In the genomic region with DNA sequence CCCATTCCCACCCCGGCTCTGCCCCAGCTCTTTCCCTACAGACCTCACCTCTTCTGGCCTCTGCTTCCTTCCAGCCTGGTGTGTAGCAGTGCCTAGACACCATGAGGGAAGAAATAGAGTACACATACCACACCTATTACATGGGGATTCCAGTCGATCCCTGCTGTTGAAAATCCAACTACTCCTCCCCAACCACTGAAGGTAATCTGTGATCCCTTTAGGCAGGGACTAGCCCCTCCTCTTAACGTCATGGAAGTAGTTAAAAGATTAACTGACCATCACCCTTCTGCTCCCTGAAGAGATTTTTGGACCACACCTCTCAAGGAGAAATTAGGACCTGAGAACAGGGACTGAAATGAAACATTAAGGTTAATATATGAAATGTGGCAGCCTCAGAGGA, we compare ENCODE assay signal across 22 mouse cellular contexts. TPM values are rescaled to one million over a fixed set of nuclear protein-coding genes. Genes with fewer than 3 reads are reported as not detected.
A peak's percentile ranks its signal among the peaks of the same experiment; 100 is the strongest.
DNase-seq lines count a peak whose midpoint lies in the region; ATAC-seq and TF ChIP-seq lines count a peak whose summit lies in the region.
"Had no signal": no experiment of that assay in that cellular context is flagged by ENCODE, and none has a peak within 500 bp of the region (broad histone marks: within the 10 kb centered on the region; RNA-seq: fewer than 3 reads in every experiment).

No protein-coding gene starts in this region.

- peak overlapping the region; percentile 69; the same call in 1 of the 2 replicates for H3K27ac ChIP-seq in heart, embryonic 10.5 days
- peak overlapping the region; percentile 84 for H3K27ac ChIP-seq in heart, postnatal 0 days (ENCODE audit: low read depth)
- no peak overlapping the region for H3K27ac ChIP-seq in intestine, embryonic 16.5 days (ENCODE audit: low read length)
- H3K27ac ChIP-seq: left cerebral cortex, adult 2 months; liver, embryonic 15.5 days; midbrain, embryonic 12.5 days; stomach, embryonic 15.5 days had no signal

- WGBS in heart, embryonic 10.5 days: 67% methylated on average over 3 of the region's 3 CpGs
- 50% methylated on average over 3 of the region's 3 CpGs for WGBS in heart, postnatal 0 days
- WGBS in intestine, embryonic 16.5 days: 50% methylated on average over 3 of the region's 3 CpGs

- H3K9ac ChIP-seq in heart, postnatal 0 days (replicated peaks; ENCODE audit: low read depth, low read length): no peak overlapping the region; the same call in 1 of the 2 replicates
- no peak overlapping the region for H3K9ac ChIP-seq in intestine, embryonic 16.5 days (ENCODE audit: low read depth, low read length)
- H3K9ac ChIP-seq: liver, embryonic 15.5 days; midbrain, embryonic 12.5 days; stomach, embryonic 15.5 days had no signal

- H3K4me1 ChIP-seq in heart, embryonic 10.5 days: peaks cover 23% of the 10 kb centered on the region
- peaks cover 11% of the 10 kb centered on the region for H3K4me1 ChIP-seq in heart, postnatal 0 days (ENCODE audit: control insufficient read depth, insufficient read depth)
- peaks cover 68% of the 10 kb centered on the region for H3K4me1 ChIP-seq in E14TG2a.4 (replicated peaks; ENCODE audit: low read depth, low read length)
- no peaks in the 10 kb centered on the region for H3K4me1 ChIP-seq in intestine, embryonic 16.5 days (ENCODE audit: control insufficient read depth, insufficient read depth, low read length)
- H3K4me1 ChIP-seq: midbrain, embryonic 12.5 days; stomach, embryonic 15.5 days had no signal

- no peak for TF ChIP-seq EP300 in heart, postnatal 0 days (IDR thresholded peaks at IDR 0.05; ENCODE audit: low read depth)

- TF ChIP-seq CTCF in heart, postnatal 0 days (IDR thresholded peaks at IDR 0.05; ENCODE audit: low read depth): no peak
- no peak for TF ChIP-seq CTCF in E14TG2a.4 (conservative IDR thresholded peaks at IDR 0.05; ENCODE audit: low read length)

- H3K36me3 ChIP-seq in heart, embryonic 10.5 days: no peaks in the 10 kb centered on the region
- no peaks in the 10 kb centered on the region for H3K36me3 ChIP-seq in heart, postnatal 0 days (replicated peaks; ENCODE audit: control insufficient read depth, insufficient read depth, low read length)
- peaks cover 29% of the 10 kb centered on the region for H3K36me3 ChIP-seq in E14TG2a.4 (ENCODE audit: insufficient read depth, low read length)
- H3K36me3 ChIP-seq in intestine, embryonic 16.5 days (ENCODE audit: control insufficient read depth, insufficient read depth, low read length): no peaks in the 10 kb centered on the region
- H3K36me3 ChIP-seq: liver, embryonic 15.5 days; midbrain, embryonic 12.5 days; stomach, embryonic 15.5 days had no signal

- no peaks in the 10 kb centered on the region for H3K27me3 ChIP-seq in heart, embryonic 10.5 days (ENCODE audit: insufficient read depth, poor library complexity, severe bottlenecking)
- no peaks in the 10 kb centered on the region for H3K27me3 ChIP-seq in heart, postnatal 0 days (ENCODE audit: control insufficient read depth, insufficient read depth, low read length)
- H3K27me3 ChIP-seq in E14TG2a.4 (ENCODE audit: insufficient read depth, low read length): no peaks in the 10 kb centered on the region
- no peaks in the 10 kb centered on the region for H3K27me3 ChIP-seq in intestine, embryonic 16.5 days (replicated peaks; ENCODE audit: control insufficient read depth, insufficient read depth, low read length)
- H3K27me3 ChIP-seq: liver, embryonic 15.5 days; midbrain, embryonic 12.5 days; stomach, embryonic 15.5 days had no signal

- intact Hi-C loops in heart, postnatal 10 days (cut with DNase I): loop anchor here (5.0 kb wide), 1 partner anchor 60 kb away; no protein-coding TSS in a partner anchor

- H3K4me2 ChIP-seq in heart, postnatal 0 days (ENCODE audit: low read depth, low read length): no peak overlapping the region
- no peak overlapping the region for H3K4me2 ChIP-seq in intestine, embryonic 16.5 days (ENCODE audit: low read depth, low read length)
- H3K4me2 ChIP-seq: liver, embryonic 15.5 days; midbrain, embryonic 12.5 days; stomach, embryonic 15.5 days had no signal

- no peak overlapping the region; the same call in 1 of the 2 replicates for H3K4me3 ChIP-seq in heart, embryonic 10.5 days
- no peak overlapping the region for H3K4me3 ChIP-seq in heart, postnatal 0 days (ENCODE audit: low read depth, low read length)
- H3K4me3 ChIP-seq in E14TG2a.4 (replicated peaks; ENCODE audit: low read length): peak overlapping the region; percentile 81
- no peak overlapping the region for H3K4me3 ChIP-seq in intestine, embryonic 16.5 days (ENCODE audit: low read length)
- H3K4me3 ChIP-seq: left cerebral cortex, adult 2 months; liver, embryonic 15.5 days; midbrain, embryonic 12.5 days; stomach, embryonic 15.5 days had no signal

- DNase-seq in heart, embryonic 10.5 days (ENCODE audit: low spot score): no peak
- no peak for DNase-seq in heart, postnatal 10 days
- DNase-seq in heart, postnatal 0 days (ENCODE audit: low spot score): no peak
- no peak for DNase-seq in heart, postnatal 4 days
- DNase-seq in ZHBTc4 (ENCODE audit: low read depth, low spot score): peak; percentile 46
- DNase-seq: adrenal gland, postnatal 25 days; cerebellum, adult 8-10 months; cerebellum, postnatal 36 days; embryo, embryonic 11 days; gastrocnemius, postnatal 10 days; kidney, adult 11 months; liver; lung, postnatal 10 days; thymus, adult 18-20 months; thymus, postnatal 36 days had no signal

- H3K9me3 ChIP-seq in heart, embryonic 10.5 days: no peaks in the 10 kb centered on the region
- H3K9me3 ChIP-seq in heart, postnatal 0 days (replicated peaks; ENCODE audit: control insufficient read depth, low read length): no peaks in the 10 kb centered on the region
- H3K9me3 ChIP-seq in E14TG2a.4 (ENCODE audit: low read length): no peaks in the 10 kb centered on the region
- H3K9me3 ChIP-seq in intestine, embryonic 16.5 days (ENCODE audit: control insufficient read depth, low read length): no peaks in the 10 kb centered on the region
- H3K9me3 ChIP-seq: liver, embryonic 15.5 days; midbrain, embryonic 12.5 days; stomach, embryonic 15.5 days had no signal

- no peak for ATAC-seq in heart, postnatal 0 days (ENCODE audit: insufficient read depth, low read depth)
- no peak for ATAC-seq in intestine, embryonic 16.5 days
- ATAC-seq: forebrain, embryonic 14.5 days had no signal

RNA-seq across cellular contexts. Expression of gene Ndufs6, which starts 18.8 kb away (rescaled TPM):
- 499 and 600 TPM in 2 replicates for polyA plus RNA-seq in heart, embryonic 10.5 days (2016; fragmentation: Nextera tagmentation; extraction: Ambion mirVana)
- total RNA-seq in heart, postnatal 10 days (2021): 100 to 1,000 TPM; 859 to 902 TPM
- total RNA-seq in heart, postnatal 0 days (2014; rRNA removed; ENCODE audit: low replicate concordance): 333 and 427 TPM in 2 replicates
- polyA plus RNA-seq in heart, postnatal 0 days (2015; fragmentation: Nextera tagmentation; extraction: Ambion mirVana): 1,466 and 1,522 TPM in 2 replicates
- total RNA-seq in heart, postnatal 4 days (2021): 100 to 1,000 TPM; 659 to 710 TPM
- 516 and 539 TPM in 2 replicates for polyA plus RNA-seq in intestine, embryonic 16.5 days (2015; fragmentation: Nextera tagmentation; extraction: Ambion mirVana)

RNA-seq across cellular contexts. Expression of gene Mrpl36, which starts 18.9 kb away (rescaled TPM):
- 145 and 181 TPM in 2 replicates for polyA plus RNA-seq in heart, embryonic 10.5 days (2016; fragmentation: Nextera tagmentation; extraction: Ambion mirVana)
- 10 to 100 TPM; 43.0 to 46.9 TPM for total RNA-seq in heart, postnatal 10 days (2021)
- 62.9 and 102 TPM in 2 replicates for total RNA-seq in heart, postnatal 0 days (2014; rRNA removed; ENCODE audit: low replicate concordance)
- polyA plus RNA-seq in heart, postnatal 0 days (2015; fragmentation: Nextera tagmentation; extraction: Ambion mirVana): 130 and 135 TPM in 2 replicates
- 10 to 100 TPM; 41.6 to 43.9 TPM for total RNA-seq in heart, postnatal 4 days (2021)
- 152 and 158 TPM in 2 replicates for polyA plus RNA-seq in intestine, embryonic 16.5 days (2015; fragmentation: Nextera tagmentation; extraction: Ambion mirVana)
